Mouse (Mus musculus) myocyte (in vitro differentiated cells): Measurements from ENCODE around the gene Krtap24-1. TPM values are rescaled to one million over a fixed set of nuclear protein-coding genes. Genes with fewer than 3 reads are reported as not detected.

Experiments used
- H3K27me3 ChIP-seq: one replicate; pipeline ENCODE4 v1.6.1; 2011; ENCODE audit not compliant: control insufficient read depth, insufficient read depth, insufficient read length
- H3K36me3 ChIP-seq: one replicate; pipeline ENCODE4 v1.6.1; 2011; ENCODE audit not compliant: control insufficient read depth, insufficient read depth
- H3K4me2 ChIP-seq: one replicate; pipeline ENCODE4 v1.6.1; 2011; ENCODE audit warnings: low read depth, control low read depth
- H3K4me3 ChIP-seq: one replicate; pipeline ENCODE4 v1.5.1; 2011; ENCODE audit warnings: mild to moderate bottlenecking, control low read depth, moderate library complexity
- H3K79me2 ChIP-seq: one replicate; pipeline ENCODE4 v1.6.1; 2011; ENCODE audit not compliant: control insufficient read depth, insufficient read depth
- H3ac ChIP-seq: one replicate; pipeline ENCODE4 v1.6.1; 2011; ENCODE audit not compliant: control insufficient read depth, insufficient read length
- CEBPB ChIP-seq: IDR thresholded peaks from 2 replicates; pipeline ENCODE4 v1.6.1; 2011; ENCODE audit warnings: mild to moderate bottlenecking, moderate library complexity; ENCODE audit not compliant: poor library complexity, insufficient read depth, severe bottlenecking
- E2F4 ChIP-seq: IDR thresholded peaks from one replicate; pipeline ENCODE4 v1.6.1; 2011; ENCODE audit warnings: mild to moderate bottlenecking, control low read depth, moderate library complexity; ENCODE audit not compliant: insufficient read depth
- MAX ChIP-seq: IDR thresholded peaks from one replicate; pipeline ENCODE4 v1.6.1; 2011; ENCODE audit warnings: low read depth, mild to moderate bottlenecking, control low read depth
- MYOD1 ChIP-seq, 3 experiments: IDR thresholded peaks; one replicate each; pipeline ENCODE4 v1.6.1; 2011; ENCODE audit warnings: control low read depth in 2 of 3, low read depth in 2 of 3, mild to moderate bottlenecking in 2 of 3, moderate library complexity in 1 of 3; ENCODE audit not compliant: insufficient read length in 2 of 3, control insufficient read depth in 1 of 3
- MYOG ChIP-seq, 3 experiments: IDR thresholded peaks; one replicate each; pipeline ENCODE4 v1.6.1; 2011; ENCODE audit warnings: control low read depth in 2 of 3, low read depth in 2 of 3, mild to moderate bottlenecking in 2 of 3; ENCODE audit not compliant: insufficient read length in 2 of 3, control insufficient read depth in 1 of 3, insufficient read depth in 1 of 3
- POLR2A ChIP-seq: IDR thresholded peaks from one replicate; pipeline ENCODE4 v1.6.1; 2011; ENCODE audit warnings: low read depth, mild to moderate bottlenecking, control low read depth, moderate library complexity; ENCODE audit not compliant: insufficient read length
- POLR2AphosphoS2 ChIP-seq: IDR thresholded peaks from one replicate; pipeline ENCODE4 v1.6.1; 2011; ENCODE audit warnings: low read depth, control low read depth; ENCODE audit not compliant: insufficient read length
- REST ChIP-seq: IDR thresholded peaks from one replicate; pipeline ENCODE4 v1.6.1; 2011; ENCODE audit warnings: mild to moderate bottlenecking, control low read depth, moderate library complexity; ENCODE audit not compliant: insufficient read depth, insufficient read length
- SRF ChIP-seq: IDR thresholded peaks from one replicate; pipeline ENCODE4 v1.6.1; 2011; ENCODE audit warnings: low read depth; ENCODE audit not compliant: control insufficient read depth, insufficient read length
- TCF12 ChIP-seq: IDR thresholded peaks from one replicate; pipeline ENCODE4 v1.6.1; 2011; ENCODE audit warnings: mild to moderate bottlenecking, control low read depth; ENCODE audit not compliant: poor library complexity, insufficient read depth, severe bottlenecking
- TCF3 ChIP-seq: IDR thresholded peaks from one replicate; pipeline ENCODE4 v1.6.1; 2011; ENCODE audit warnings: low read depth, control low read depth; ENCODE audit not compliant: insufficient read length
- USF1 ChIP-seq: IDR thresholded peaks from one replicate; pipeline ENCODE4 v1.6.1; 2011; ENCODE audit warnings: low read depth, mild to moderate bottlenecking, control low read depth, moderate library complexity
- polyA plus RNA-seq: library from polyadenylated mRNA; unstranded; fragments of >200 nt; fragmentation: generic; extraction: Trizol; gene quantifications from one replicate; pipeline ENCODE4 v1.2.1, GENCODE M21; 2012; ENCODE audit warnings: missing spikeins

Krtap24-1 gene
- polyA plus RNA-seq, 1 experiment, result not detected

- no peaks in the 10 kb centered on the region for H3K36me3 ChIP-seq
- H3K4me3 ChIP-seq, result no peak overlapping the region
- no peaks in the 10 kb centered on the region for H3K79me2 ChIP-seq
- no peak for TF ChIP-seq REST
- TF ChIP-seq MYOD1 (IDR thresholded peaks at IDR 0.05; ENCODE audit: control insufficient read depth in 1 of 3, insufficient read length in 2 of 3, low read depth in 2 of 3), result no peak
- no peak for TF ChIP-seq USF1
- TF ChIP-seq CEBPB, result no peak
- no peak for TF ChIP-seq POLR2A
- no peak for TF ChIP-seq SRF
- no peak for TF ChIP-seq MAX
- TF ChIP-seq POLR2AphosphoS2, result no peak
- TF ChIP-seq TCF12, result no peak
- no peak for TF ChIP-seq TCF3
- TF ChIP-seq E2F4, result no peak
- TF ChIP-seq MYOG (IDR thresholded peaks at IDR 0.05; ENCODE audit: control insufficient read depth in 1 of 3, insufficient read depth in 1 of 3, insufficient read length in 2 of 3, low read depth in 2 of 3), result no peak
- H3ac ChIP-seq, result no peak overlapping the region
- no peaks in the 10 kb centered on the region for H3K27me3 ChIP-seq
- no peak overlapping the region for H3K4me2 ChIP-seq
Observed at GRCm38 (mm10) chr16:88569096-88569495, 43.0 kb downstream of the Krtap24-1 start.

DNA sequence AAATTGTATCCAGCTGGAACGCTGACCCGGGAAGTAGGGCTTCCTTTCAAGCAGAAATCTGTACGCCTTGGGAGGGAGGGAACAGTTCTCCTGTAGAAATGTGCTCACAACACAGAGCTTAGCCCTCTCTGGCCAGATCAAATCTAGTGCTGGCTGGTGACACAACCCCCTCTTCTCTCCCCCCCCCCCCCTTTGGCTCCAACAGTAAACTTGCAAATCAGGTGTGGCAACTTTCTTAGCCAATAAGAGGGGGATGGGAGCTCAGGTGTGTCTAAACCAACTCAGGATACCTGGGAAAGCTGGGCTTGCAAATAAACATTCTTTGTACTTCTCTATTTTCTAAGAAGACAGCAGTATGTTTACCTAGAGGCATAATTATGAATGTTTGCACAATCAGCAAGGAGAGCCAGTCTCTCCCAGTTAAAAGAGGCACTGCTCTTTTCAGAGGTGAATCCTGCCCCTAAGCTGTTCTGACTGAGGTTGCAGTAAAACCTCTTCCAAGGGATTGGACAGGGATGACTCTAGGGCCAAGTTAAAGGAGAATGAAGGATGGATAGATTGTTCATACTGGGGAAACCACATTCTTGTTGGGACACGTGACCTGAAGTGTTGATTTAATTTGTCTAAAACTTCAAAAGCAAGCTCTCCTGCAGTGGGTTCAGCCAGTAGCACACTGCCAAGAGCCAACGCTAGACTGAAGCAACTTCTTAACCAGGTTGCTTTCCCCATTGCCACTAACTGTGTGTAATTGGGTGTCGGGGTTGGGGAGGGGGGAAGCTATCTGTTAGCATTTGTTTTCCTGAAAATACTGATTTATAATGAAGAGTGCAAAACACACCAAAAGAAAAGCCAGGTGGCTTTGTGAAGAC, 48.8 kb downstream of the Krtap24-1 start, which contains the start of gene Cldn8:
Gene Cldn8 (minus strand): TSS at position 139 of the 869 bp plus-strand sequence.
- H3K79me2 ChIP-seq, result no peaks in the 10 kb centered on the region
- H3K36me3 ChIP-seq, result no peaks in the 10 kb centered on the region
- H3K4me3 ChIP-seq, result no peak within 1 kb of the TSS
- no peak within 1 kb of the TSS for H3ac ChIP-seq
- H3K27me3 ChIP-seq, result no peaks in the 10 kb centered on the region
- TF ChIP-seq E2F4 (no peak), REST (no peak), CEBPB (no peak), MAX (no peak), SRF (no peak), POLR2AphosphoS2 (no peak)
- H3K4me2 ChIP-seq, result no peak within 1 kb of the TSS

DNA sequence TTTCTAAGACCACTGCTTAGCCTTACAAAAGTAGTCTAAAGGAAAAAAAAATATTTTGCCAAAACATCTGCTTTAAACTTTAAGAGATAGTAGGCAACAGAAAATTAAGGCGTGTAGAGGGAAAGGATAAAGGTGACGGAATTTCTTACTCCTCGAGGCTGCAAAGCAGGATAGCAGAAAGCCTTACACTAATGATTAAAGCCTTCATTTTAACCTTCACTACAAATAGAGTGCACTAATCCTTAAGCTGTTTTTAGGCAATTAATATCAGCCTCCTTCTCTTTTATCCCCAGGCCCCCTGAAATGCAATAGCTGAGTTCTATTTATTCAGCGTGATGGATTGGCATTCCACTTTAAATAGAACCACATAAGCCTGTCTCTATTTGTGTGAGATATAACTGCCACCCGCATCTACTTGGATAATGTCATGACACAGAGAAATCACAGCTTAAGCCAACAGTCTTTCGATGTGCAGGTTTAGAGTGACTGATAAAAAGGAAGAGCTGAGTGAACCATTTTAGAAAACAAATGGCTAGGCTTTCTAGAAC, 50.4 kb downstream of the Krtap24-1 start:
- Histone ChIP-seq H3K4me3 (no peak overlapping the region), H3K79me2 (no peaks in the 10 kb centered on the region), H3K27me3 (no peaks in the 10 kb centered on the region), H3K36me3 (no peaks in the 10 kb centered on the region), H3K4me2 (no peak overlapping the region), H3ac (no peak overlapping the region)
- TF ChIP-seq E2F4 (no peak), SRF (no peak), TCF12 (no peak), REST (no peak), TCF3 (no peak), USF1 (no peak), CEBPB (no peak), POLR2A (no peak), MAX (no peak)

Other genes starting within 250 kb of the Krtap24-1 start
- gene Cldn17, start 105.3 kb downstream of the Krtap24-1 start, polyA plus RNA-seq, result not detected
- gene Cldn8, start 49.1 kb downstream of the Krtap24-1 start, polyA plus RNA-seq, result not detected
- gene 2310079G19Rik, start 15.4 kb upstream of the Krtap24-1 start, polyA plus RNA-seq, result not detected
- not detected for gene Krtap26-1, start 35.5 kb upstream of the Krtap24-1 start, polyA plus RNA-seq
- gene Krtap27-1, start 59.4 kb upstream of the Krtap24-1 start, polyA plus RNA-seq, result not detected
- not detected for gene 2310061N02Rik, start 95.7 kb upstream of the Krtap24-1 start, polyA plus RNA-seq
- not detected for gene Krtap13-1, start 116.6 kb upstream of the Krtap24-1 start, polyA plus RNA-seq
- gene Krtap13, start 139.4 kb upstream of the Krtap24-1 start, polyA plus RNA-seq, result not detected
- gene 2310034C09Rik, start 146.6 kb upstream of the Krtap24-1 start, polyA plus RNA-seq, result not detected
- not detected for gene 2310057N15Rik, start 161.9 kb upstream of the Krtap24-1 start, polyA plus RNA-seq
- gene Gm5965, start 165.6 kb upstream of the Krtap24-1 start, polyA plus RNA-seq, result not detected
- gene Gm20741, start 199.9 kb upstream of the Krtap24-1 start, polyA plus RNA-seq, result not detected
- gene Krtap15, start 207.9 kb upstream of the Krtap24-1 start, polyA plus RNA-seq, result not detected
- gene Krtap14, start 213.9 kb upstream of the Krtap24-1 start, polyA plus RNA-seq, result not detected